ENCODE assay signal across 9 mouse cellular contexts in the genomic region with DNA sequence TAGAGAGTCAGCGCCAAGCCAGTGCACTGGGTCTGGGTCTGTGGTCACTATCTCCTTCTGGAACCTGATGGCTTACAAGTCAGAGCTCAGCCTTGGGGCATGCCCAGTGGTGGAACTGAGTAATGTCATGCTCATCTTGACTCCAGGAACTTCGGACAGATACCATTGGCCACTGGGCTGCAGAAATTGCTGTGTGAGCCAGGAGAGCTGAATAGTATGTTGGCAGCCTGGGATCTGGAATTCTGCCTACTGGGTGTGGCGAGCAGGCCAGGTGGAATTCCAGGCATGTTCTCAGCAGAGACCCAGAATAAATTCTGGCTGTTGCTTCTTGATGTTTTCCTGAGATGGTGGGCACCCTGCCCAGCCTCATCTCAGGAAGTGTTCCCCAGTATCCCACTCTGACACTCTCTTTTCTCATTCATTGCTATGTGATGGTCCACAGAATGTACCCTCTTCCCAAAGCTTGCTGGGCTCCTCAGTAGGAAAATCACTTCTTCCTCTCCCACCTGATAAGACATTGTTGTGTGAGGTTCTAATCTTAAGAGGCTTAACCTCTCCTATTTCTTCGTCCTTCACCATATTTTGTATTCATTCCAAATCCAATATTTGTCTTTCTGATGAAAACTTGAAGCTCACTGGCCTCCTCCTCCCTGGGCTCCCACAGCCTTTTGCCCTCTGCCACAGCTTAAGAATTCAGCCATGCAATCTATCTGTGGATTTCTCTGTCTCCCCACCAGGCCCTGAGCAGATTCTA. TPM values are rescaled to one million over a fixed set of nuclear protein-coding genes. Genes with fewer than 3 reads are reported as not detected.
DNase-seq lines count a peak whose midpoint lies in the region; ATAC-seq and TF ChIP-seq lines count a peak whose summit lies in the region.
"Had no signal": no experiment of that assay in that cellular context is flagged by ENCODE, and none has a peak within 500 bp of the region (broad histone marks: within the 10 kb centered on the region; RNA-seq: fewer than 3 reads in every experiment).

No protein-coding gene starts in this region.

- H3K27ac ChIP-seq in kidney, adult 2 months (ENCODE audit: insufficient read depth, low read depth, low read length): peak overlapping the region; percentile 35
- H3K27ac ChIP-seq in kidney, embryonic 16.5 days (ENCODE audit: low read length): no peak overlapping the region
- no peak overlapping the region for H3K27ac ChIP-seq in cerebellum, adult 2 months (ENCODE audit: insufficient read depth, low read length)
- H3K27ac ChIP-seq: embryonic facial prominence, embryonic 12.5 days had no signal

- no peak for TF ChIP-seq POLR2A in kidney, adult 2 months (IDR thresholded peaks at IDR 0.05; ENCODE audit: low read depth, low read length)
- no peak for TF ChIP-seq POLR2A in cerebellum, adult 2 months (IDR thresholded peaks at IDR 0.05; ENCODE audit: borderline replicate concordance, insufficient read depth, low read length)

- no peaks in the 10 kb centered on the region for H3K9me3 ChIP-seq in kidney, embryonic 16.5 days (ENCODE audit: low read length)
- H3K9me3 ChIP-seq: embryonic facial prominence, embryonic 12.5 days had no signal

- no peak for ATAC-seq in kidney, embryonic 16.5 days (ENCODE audit: low FRiP score, low TSS enrichment)

- peak; percentile 71 for DNase-seq in kidney, adult 2 months
- peak; percentile 19 to 55 for DNase-seq in cerebellum, adult 2 months
- DNase-seq in heart, postnatal 14 days: peak; percentile 40 to 66
- DNase-seq in lung, postnatal 25 days (ENCODE audit: low spot score): peak; percentile 77
- DNase-seq in natural killer cell, adult 2 months (ENCODE audit: low spot score in 2 of 2): no peak
- DNase-seq in urinary bladder, adult 2 months (ENCODE audit: low spot score): no peak
- DNase-seq: right cerebral cortex, adult 18-20 months had no signal

- 45% methylated on average over 4 of the region's 4 CpGs for WGBS in kidney, adult 2 months
- 74% methylated on average over 4 of the region's 4 CpGs for WGBS in kidney, embryonic 16.5 days
- WGBS in cerebellum, adult 2 months: 36% methylated on average over 4 of the region's 4 CpGs

- H3K36me3 ChIP-seq in kidney, adult 2 months (ENCODE audit: control insufficient read depth, insufficient read depth, low read length): no peaks in the 10 kb centered on the region
- H3K36me3 ChIP-seq in kidney, embryonic 16.5 days (ENCODE audit: insufficient read depth, low read length): no peaks in the 10 kb centered on the region
- H3K36me3 ChIP-seq: embryonic facial prominence, embryonic 12.5 days had no signal

- H3K4me2 ChIP-seq in kidney, embryonic 16.5 days (replicated peaks; ENCODE audit: low read depth, low read length): no peak overlapping the region
- H3K4me2 ChIP-seq: embryonic facial prominence, embryonic 12.5 days had no signal

- intact Hi-C loops in heart, postnatal 14 days (cut with DNase I): no loop called here

- no peak overlapping the region for H3K4me3 ChIP-seq in kidney, adult 2 months (ENCODE audit: insufficient read depth, low read depth, low read length)
- no peak overlapping the region for H3K4me3 ChIP-seq in kidney, embryonic 16.5 days (ENCODE audit: low read length)
- no peak overlapping the region for H3K4me3 ChIP-seq in cerebellum, adult 2 months (replicated peaks; ENCODE audit: insufficient read depth, low read depth, low read length)
- H3K4me3 ChIP-seq: embryonic facial prominence, embryonic 12.5 days had no signal

- TF ChIP-seq CTCF in kidney, adult 2 months (conservative IDR thresholded peaks at IDR 0.05; ENCODE audit: insufficient read depth, insufficient read length, low read depth, low read length): no peak
- TF ChIP-seq CTCF in cerebellum, adult 2 months (IDR thresholded peaks at IDR 0.05; ENCODE audit: borderline replicate concordance, insufficient read depth, low read depth, low read length): no peak

- no peak overlapping the region for H3K9ac ChIP-seq in kidney, embryonic 16.5 days (replicated peaks; ENCODE audit: low read length)
- H3K9ac ChIP-seq: embryonic facial prominence, embryonic 12.5 days had no signal

- H3K4me1 ChIP-seq in kidney, adult 2 months (ENCODE audit: control insufficient read depth, insufficient read depth, low read length): 0 out of 2 replicates have a peak, but pooled peaks cover 3% of the 10 kb centered on the region
- H3K4me1 ChIP-seq in kidney, embryonic 16.5 days (ENCODE audit: insufficient read depth, low read length): no peaks in the 10 kb centered on the region
- H3K4me1 ChIP-seq in cerebellum, adult 2 months (ENCODE audit: control insufficient read depth, insufficient read depth, low read length): no peaks in the 10 kb centered on the region

- no peaks in the 10 kb centered on the region for H3K27me3 ChIP-seq in kidney, adult 2 months (replicated peaks; ENCODE audit: control insufficient read depth, insufficient read depth, low read length)
- H3K27me3 ChIP-seq in kidney, embryonic 16.5 days (ENCODE audit: insufficient read depth, low read length): no peaks in the 10 kb centered on the region
- H3K27me3 ChIP-seq in cerebellum, adult 2 months (ENCODE audit: control insufficient read depth, insufficient read depth, low read length): no peaks in the 10 kb centered on the region
- H3K27me3 ChIP-seq: embryonic facial prominence, embryonic 12.5 days had no signal

RNA-seq across cellular contexts. Expression of a gene that starts 41.6 kb away (rescaled TPM):
- 136 and 148 TPM in 2 replicates for polyA plus RNA-seq in kidney, adult 2 months (2012; rRNA removed)
- 142 and 145 TPM in 2 replicates for polyA plus RNA-seq in kidney, embryonic 16.5 days (2015; fragmentation: Nextera tagmentation; extraction: Ambion mirVana)
- 53.6 and 54.7 TPM in 2 replicates for polyA plus RNA-seq in cerebellum, adult 2 months (2012; rRNA removed)
- 10 to 100 TPM; 87.4 to 88.3 TPM for total RNA-seq in heart, postnatal 14 days (2021)
- polyA plus RNA-seq in urinary bladder, adult 2 months (2012; rRNA removed): 145 and 163 TPM in 2 replicates

Comparison
In these comparisons a context has a peak if more than half of its experiments do, and no peak if none do; other contexts are left out.
1. DNase-seq: peak in kidney, adult 2 months (single experiment), cerebellum, adult 2 months (2 of 2), heart, postnatal 14 days (2 of 2) and lung, postnatal 25 days (single experiment); none in natural killer cell, adult 2 months (0 of 2) and urinary bladder, adult 2 months (single experiment).